Mouse (Mus musculus) hindbrain, embryonic 16.5 days (tissue): ENCODE data around the gene Tmsb10. TPM values are rescaled to one million over a fixed set of nuclear protein-coding genes. Genes with fewer than 3 reads are reported as not detected.

ENCODE experiments used
- ATAC-seq: fragments of 200-750 bp; cut with Nextera tagmentation; 2 replicates; pipeline ENCODE4 v1.8.0; 2017; ENCODE audit warnings: moderate TSS enrichment, moderate library complexity
- H3K27ac ChIP-seq: fragments of 300-500 bp; sonication (generic); 2 replicates; pipeline ENCODE4 v1.5.1; 2014; ENCODE audit warnings: low read depth, mild to moderate bottlenecking, control low read depth, low read length, moderate library complexity
- H3K27me3 ChIP-seq: fragments of 300-500 bp; sonication (generic); replicated peaks from 2 replicates; pipeline ENCODE4 v1.6.1; 2014; ENCODE audit warnings: low read length; ENCODE audit not compliant: control insufficient read depth, insufficient read depth
- H3K36me3 ChIP-seq: fragments of 300-500 bp; sonication (generic); 2 replicates; pipeline ENCODE4 v1.6.1; 2014; ENCODE audit warnings: mild to moderate bottlenecking, low read length, moderate library complexity, mixed read lengths; ENCODE audit not compliant: control insufficient read depth, insufficient read depth
- H3K4me1 ChIP-seq: fragments of 300-500 bp; sonication (generic); 2 replicates; pipeline ENCODE4 v1.6.1; 2014; ENCODE audit warnings: low read depth, low read length; ENCODE audit not compliant: control insufficient read depth, insufficient read depth
- H3K4me2 ChIP-seq: fragments of 300-500 bp; sonication (generic); 2 replicates; pipeline ENCODE4 v1.6.1; 2014; ENCODE audit warnings: mild to moderate bottlenecking, low read length, control low read depth, moderate library complexity
- H3K4me3 ChIP-seq: fragments of 300-500 bp; sonication (generic); 2 replicates; pipeline ENCODE4 v1.5.1; 2014; ENCODE audit warnings: mild to moderate bottlenecking, low read length, control low read depth, moderate library complexity
- H3K9ac ChIP-seq: fragments of 300-500 bp; sonication (generic); 2 replicates; pipeline ENCODE4 v1.6.1; 2014; ENCODE audit warnings: low read depth, mild to moderate bottlenecking, control low read depth, low read length, moderate library complexity
- H3K9me3 ChIP-seq: fragments of 300-500 bp; sonication (generic); 2 replicates; pipeline ENCODE4 v1.6.1; 2014; ENCODE audit warnings: mild to moderate bottlenecking, low read length, moderate library complexity; ENCODE audit not compliant: control insufficient read depth
- WGBS: fragments of 180-500 bp; shearing (Covaris S2); extraction: QIAGEN DNeasy Blood & Tissue Kit; methylation state at CpG from one replicate; pipeline ENCODE4 v1.1.7; 2014; 5-methylcytosine and 5-hydroxymethylcytosine counted together
- polyA plus RNA-seq: library from polyadenylated mRNA; unstranded; fragments of >200 nt; fragmentation: Nextera tagmentation; extraction: Ambion mirVana; gene quantifications from 2 replicates; pipeline ENCODE4 v1.2.1, GENCODE M21; 2015

Tmsb10 gene
- polyA plus RNA-seq, 1 experiment from 2014 or later = 4,269 TPM

DNA sequence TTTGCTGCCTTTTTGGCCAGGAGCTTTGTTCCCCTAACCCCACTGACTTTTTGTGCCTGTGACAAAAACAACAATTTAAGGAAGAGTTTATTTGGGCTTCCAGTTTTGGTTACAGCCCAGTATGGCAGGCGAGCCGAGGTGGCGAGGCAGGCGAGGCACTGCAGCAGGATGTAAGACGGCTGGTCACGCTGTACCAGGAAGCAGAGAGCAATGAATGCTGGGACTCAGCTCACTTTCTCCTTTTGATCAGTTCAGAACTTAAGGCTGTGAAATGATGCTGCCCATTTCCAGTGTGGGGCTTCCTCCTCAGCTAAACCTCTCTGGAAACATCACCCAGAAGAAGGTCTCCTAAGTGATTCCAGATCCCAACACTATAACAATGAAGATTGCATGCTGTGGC lies 23.3 kb upstream of the Tmsb10 start:
- H3K4me1 ChIP-seq = no peaks in the 10 kb centered on the region
- H3K4me2 ChIP-seq = no peak overlapping the region
- H3K9me3 ChIP-seq = no peaks in the 10 kb centered on the region
- H3K36me3 ChIP-seq = no peaks in the 10 kb centered on the region
- H3K27me3 ChIP-seq = no peaks in the 10 kb centered on the region
- H3K9ac ChIP-seq = no peak overlapping the region
- 72% methylated on average over 6 of the region's 6 CpGs for WGBS
- no peak for ATAC-seq
- no peak overlapping the region for H3K27ac ChIP-seq
- H3K4me3 ChIP-seq = no peak overlapping the region

- 48% methylated on average over 9 of the region's 9 CpGs for WGBS
- Histone ChIP-seq H3K36me3 (no peaks in the 10 kb centered on the region), H3K4me1 (no peaks in the 10 kb centered on the region), H3K27me3 (no peaks in the 10 kb centered on the region), H3K9me3 (no peaks in the 10 kb centered on the region), H3K4me3 (no peak overlapping the region), H3K27ac (no peak overlapping the region), H3K9ac (no peak overlapping the region), H3K4me2 (no peak overlapping the region)
- no peak for ATAC-seq
Measured at GRCm38 (mm10) chr6:72981124-72981651, 22.6 kb upstream of the Tmsb10 start.

DNA sequence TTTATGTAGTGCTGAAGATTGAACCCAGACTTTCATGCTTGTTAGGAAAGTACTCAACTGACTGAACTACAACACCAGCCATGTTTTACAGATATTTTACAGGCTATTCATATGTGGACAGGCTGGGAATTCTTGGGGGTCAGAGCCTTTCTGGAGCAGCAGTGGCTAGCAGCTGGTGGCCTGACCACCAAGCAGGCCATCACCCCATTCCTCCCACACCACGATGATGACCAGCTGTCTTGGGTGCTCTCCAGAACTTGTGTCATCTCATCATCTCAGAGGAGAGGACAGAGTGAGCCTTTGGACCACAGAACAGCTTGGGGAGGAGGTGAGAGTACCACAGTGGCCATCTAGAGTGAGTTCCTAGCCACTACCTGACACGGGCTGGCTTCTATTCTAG lies 18.3 kb upstream of the Tmsb10 start:
- H3K9ac ChIP-seq = no peak overlapping the region
- no peak overlapping the region for H3K4me3 ChIP-seq
- no peak overlapping the region for H3K4me2 ChIP-seq
- no peak for ATAC-seq
- H3K36me3 ChIP-seq = no peaks in the 10 kb centered on the region
- no peaks in the 10 kb centered on the region for H3K27me3 ChIP-seq
- WGBS = 91% methylated on average over 2 of the region's 2 CpGs
- H3K9me3 ChIP-seq = no peaks in the 10 kb centered on the region
- H3K27ac ChIP-seq = no peak overlapping the region
- H3K4me1 ChIP-seq = no peaks in the 10 kb centered on the region

DNA sequence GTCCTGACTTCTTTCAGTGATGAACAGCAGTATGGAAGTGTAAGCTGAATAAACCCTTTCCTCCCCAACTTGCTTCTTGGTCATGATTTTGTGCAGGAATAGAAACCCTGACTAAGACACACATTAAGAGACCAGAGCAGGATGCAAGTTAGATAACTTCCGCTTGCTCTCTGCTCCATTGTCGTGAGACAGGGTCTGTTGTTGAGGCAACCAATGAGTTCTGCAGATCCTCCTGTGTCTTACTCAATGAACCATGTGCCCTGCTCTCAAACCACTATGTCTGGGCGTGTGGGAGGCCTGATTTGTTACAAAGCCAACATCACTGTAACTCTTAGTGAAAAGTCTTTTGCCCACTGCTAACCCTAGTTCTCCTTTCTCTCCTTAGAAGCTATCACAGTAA lies 12.5 kb upstream of the Tmsb10 start:
- no peak for ATAC-seq
- WGBS = 66% methylated on average over 3 of the region's 3 CpGs
- Histone ChIP-seq H3K27ac (no peak overlapping the region), H3K4me3 (no peak overlapping the region), H3K27me3 (no peaks in the 10 kb centered on the region), H3K36me3 (no peaks in the 10 kb centered on the region), H3K4me2 (no peak overlapping the region), H3K9me3 (peaks cover 3% of the 10 kb centered on the region; the same call in 1 of the 2 replicates), H3K9ac (no peak overlapping the region), H3K4me1 (no peaks in the 10 kb centered on the region)

- Histone ChIP-seq H3K36me3 (no peaks in the 10 kb centered on the region), H3K4me3 (no peak overlapping the region), H3K9ac (no peak overlapping the region), H3K27me3 (no peaks in the 10 kb centered on the region), H3K4me2 (no peak overlapping the region), H3K27ac (no peak overlapping the region), H3K9me3 (peaks cover 3% of the 10 kb centered on the region; the same call in 1 of the 2 replicates), H3K4me1 (no peaks in the 10 kb centered on the region)
- WGBS = 65% methylated on average over 3 of the region's 3 CpGs
- ATAC-seq = no peak
Measured at GRCm38 (mm10) chr6:72969787-72970186, 11.2 kb upstream of the Tmsb10 start.

DNA sequence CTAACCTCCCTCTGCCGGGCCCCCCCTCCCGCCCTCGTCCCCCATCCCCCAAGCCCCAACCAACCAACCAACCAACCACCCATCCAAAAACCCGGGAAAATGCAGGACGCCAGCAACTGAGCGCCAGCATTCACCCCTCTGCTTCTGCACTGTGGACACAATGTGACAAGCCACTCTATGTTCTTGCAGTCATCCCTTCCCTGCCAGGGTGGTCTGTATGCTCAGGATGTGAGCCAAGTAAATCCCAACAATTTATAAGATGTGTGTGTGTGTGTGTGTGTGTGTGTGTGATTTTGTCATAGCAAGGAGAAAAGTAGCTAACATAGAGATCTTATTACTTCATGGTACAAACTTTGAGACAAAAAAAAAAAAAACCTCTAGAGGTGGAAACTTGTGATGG lies 6.7 kb upstream of the Tmsb10 start:
- no peaks in the 10 kb centered on the region for H3K36me3 ChIP-seq
- peaks cover 3% of the 10 kb centered on the region; the same call in 1 of the 2 replicates for H3K9me3 ChIP-seq
- no peaks in the 10 kb centered on the region for H3K27me3 ChIP-seq
- no peaks in the 10 kb centered on the region for H3K4me1 ChIP-seq
- H3K4me3 ChIP-seq = no peak overlapping the region
- WGBS = 95% methylated on average over 6 of the region's 6 CpGs
- no peak overlapping the region for H3K9ac ChIP-seq
- H3K27ac ChIP-seq = no peak overlapping the region
- no peak for ATAC-seq
- H3K4me2 ChIP-seq = no peak overlapping the region

DNA sequence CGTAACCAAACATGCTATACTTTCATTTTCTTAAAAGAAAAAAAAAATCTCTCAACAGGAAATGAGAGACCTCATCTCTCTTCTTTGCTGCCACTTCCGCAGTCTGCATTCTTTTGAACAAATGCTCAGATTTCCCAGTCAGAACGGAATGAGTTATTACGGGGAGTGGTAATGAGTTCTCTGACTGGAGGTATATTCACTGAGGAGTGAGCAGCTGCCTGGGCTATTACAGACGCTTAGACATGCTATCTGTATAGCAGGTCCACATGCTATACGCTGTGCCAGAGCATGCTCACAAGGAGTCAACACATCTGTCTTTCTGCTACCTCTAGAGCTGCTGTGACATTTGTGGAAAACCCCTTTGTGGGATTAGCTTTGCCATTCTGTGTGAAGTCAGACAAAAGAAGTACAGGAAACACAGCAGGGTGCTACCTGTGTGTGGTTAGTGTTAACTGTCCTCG lies 3.8 kb upstream of the Tmsb10 start:
- H3K9ac ChIP-seq = no peak overlapping the region

DNA sequence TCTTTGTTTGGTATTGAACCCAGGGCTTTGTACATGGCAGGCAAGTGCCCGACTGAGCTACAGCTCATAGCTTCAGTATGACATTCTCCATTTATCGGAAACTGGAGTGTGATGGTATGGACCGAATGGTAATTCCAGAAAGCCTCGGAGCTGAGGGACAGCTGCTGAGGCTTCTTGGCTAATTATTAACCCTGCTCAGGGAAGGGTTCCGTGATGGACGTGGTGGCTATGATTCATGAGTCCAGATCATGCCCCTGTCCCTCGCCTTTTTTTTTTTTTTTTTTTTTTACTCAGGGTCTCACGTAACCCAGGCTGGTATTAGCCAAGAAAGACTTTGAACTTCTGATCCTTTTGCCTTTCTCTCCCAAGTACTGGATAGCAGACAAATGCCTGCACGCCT lies 3.1 kb upstream of the Tmsb10 start:
- no peaks in the 10 kb centered on the region for H3K36me3 ChIP-seq
- H3K4me2 ChIP-seq = no peak overlapping the region
- no peak for ATAC-seq
- WGBS = 78% methylated on average over 8 of the region's 9 CpGs
- H3K27ac ChIP-seq = no peak overlapping the region
- no peaks in the 10 kb centered on the region for H3K9me3 ChIP-seq
- H3K27me3 ChIP-seq = no peaks in the 10 kb centered on the region
- H3K4me3 ChIP-seq = no peak overlapping the region
- no peak overlapping the region for H3K9ac ChIP-seq
- no peaks in the 10 kb centered on the region; the same call in 1 of the 2 replicates for H3K4me1 ChIP-seq

More for the DNA sequence above, 3.8 kb upstream of the Tmsb10 start:
- H3K4me1 ChIP-seq = no peaks in the 10 kb centered on the region; the same call in 1 of the 2 replicates
- no peak overlapping the region for H3K4me3 ChIP-seq
- H3K27me3 ChIP-seq = no peaks in the 10 kb centered on the region
- no peaks in the 10 kb centered on the region for H3K36me3 ChIP-seq
- H3K4me2 ChIP-seq = no peak overlapping the region
- no peak for ATAC-seq
- no peaks in the 10 kb centered on the region for H3K9me3 ChIP-seq
- WGBS = 50% methylated on average over 7 of the region's 7 CpGs
- no peak overlapping the region for H3K27ac ChIP-seq

GRCm38 (mm10) chr6:72960675-72961074 lies 2.1 kb upstream of the Tmsb10 start:
- Histone ChIP-seq H3K9me3 (no peaks in the 10 kb centered on the region), H3K4me1 (peaks cover 4% of the 10 kb centered on the region), H3K4me3 (no peak overlapping the region), H3K27me3 (no peaks in the 10 kb centered on the region), H3K4me2 (no peak overlapping the region), H3K36me3 (no peaks in the 10 kb centered on the region), H3K9ac (no peak overlapping the region), H3K27ac (no peak overlapping the region)
- no peak for ATAC-seq
- WGBS = 85% methylated on average over 5 of the region's 5 CpGs

GRCm38 (mm10) chr6:72959175-72959574 lies 627 bp upstream of the Tmsb10 start:
- Histone ChIP-seq H3K27me3 (no peaks in the 10 kb centered on the region), H3K4me2 (peak overlapping the region; percentile 66), H3K9me3 (no peaks in the 10 kb centered on the region), H3K36me3 (no peaks in the 10 kb centered on the region), H3K4me3 (peak overlapping the region; percentile 89), H3K27ac (peak overlapping the region; percentile 99), H3K9ac (peak overlapping the region; percentile 100), H3K4me1 (peaks cover 13% of the 10 kb centered on the region)
- no peak for ATAC-seq
- 18% methylated on average over 4 of the region's 4 CpGs for WGBS
